Mouse (Mus musculus) layer of hippocampus, postnatal 14 days (tissue): Measurements from ENCODE around the gene Stk32c. TPM values are rescaled to one million over a fixed set of nuclear protein-coding genes. Genes with fewer than 3 reads are reported as not detected.

Experiments
- DNase-seq, 2 experiments: peaks; one replicate each; pipeline ENCODE4 v3.0.0; 2021 to 2022; ENCODE audit warnings: low spot score in 2 of 2, mixed read lengths in 1 of 2
- total RNA-seq, 2 experiments: library from RNA; stranded (reverse); gene quantifications; 2 replicates each; pipeline ENCODE4 v1.2.3; 2021

Gene Stk32c
- total RNA-seq, 2 experiments from 2014 or later, result 57.3 to 60.2 TPM

- DNase-seq, result peak in 1 of 2 experiments; percentile 29
These were observed 4.9 kb downstream of the Stk32c start for GRCm38 (mm10) chr7:139208023-139208772.

- DNase-seq, result no peak
These were observed 11.9 kb downstream of the Stk32c start for GRCm38 (mm10) chr7:139201209-139201608.

GRCm38 (mm10) chr7:139200108-139200507, 13.0 kb downstream of the Stk32c start:
- peak; percentile 61 to 82 for DNase-seq

GRCm38 (mm10) chr7:139197022-139197421, 16.1 kb downstream of the Stk32c start:
- DNase-seq, result no peak

- no peak for DNase-seq
These were observed 21.5 kb downstream of the Stk32c start for GRCm38 (mm10) chr7:139191619-139192018.

- DNase-seq, result no peak
These were observed 22.5 kb downstream of the Stk32c start for GRCm38 (mm10) chr7:139190616-139191015.

GRCm38 (mm10) chr7:139188634-139189207, 24.4 kb downstream of the Stk32c start:
- DNase-seq, result no peak

- DNase-seq, result peak; percentile 59 to 64
These were observed 25.1 kb downstream of the Stk32c start for GRCm38 (mm10) chr7:139187771-139188633.

GRCm38 (mm10) chr7:139187277-139187676, 25.8 kb downstream of the Stk32c start:
- DNase-seq, result no peak

- no peak for DNase-seq
These were observed 26.7 kb downstream of the Stk32c start for GRCm38 (mm10) chr7:139186436-139186835.

GRCm38 (mm10) chr7:139185971-139186370, 27.1 kb downstream of the Stk32c start:
- DNase-seq, result no peak

- no peak for DNase-seq
These were observed 28.3 kb downstream of the Stk32c start for GRCm38 (mm10) chr7:139184846-139185245.

- DNase-seq, result no peak
These were observed 28.7 kb downstream of the Stk32c start for GRCm38 (mm10) chr7:139184396-139184795.

GRCm38 (mm10) chr7:139180058-139180457, 33.0 kb downstream of the Stk32c start:
- DNase-seq, result no peak

- no peak for DNase-seq
These were observed 33.8 kb downstream of the Stk32c start for GRCm38 (mm10) chr7:139179299-139179698.

- no peak for DNase-seq
These were observed 44.0 kb downstream of the Stk32c start for GRCm38 (mm10) chr7:139169143-139169542.

- DNase-seq, result no peak
These were observed 48.7 kb downstream of the Stk32c start for GRCm38 (mm10) chr7:139164410-139164809.

- peak; percentile 45 to 51 for DNase-seq
These were observed 54.2 kb downstream of the Stk32c start for GRCm38 (mm10) chr7:139158956-139159355.

GRCm38 (mm10) chr7:139158549-139158948, 54.6 kb downstream of the Stk32c start:
- DNase-seq, result no peak

GRCm38 (mm10) chr7:139157541-139157940, 55.6 kb downstream of the Stk32c start:
- no peak for DNase-seq

GRCm38 (mm10) chr7:139156341-139157058, 56.6 kb downstream of the Stk32c start:
- DNase-seq, result no peak
